Mouse (Mus musculus) adrenal gland (tissue): ENCODE results near the gene Capn7.

ENCODE experiments used
- intact Hi-C: fragments of 180-260 bp; cut with DNase I; formaldehyde crosslinking; loops from one replicate; pipeline ENCODE4 v1.15.1; 2025

The Capn7 gene

DNA sequence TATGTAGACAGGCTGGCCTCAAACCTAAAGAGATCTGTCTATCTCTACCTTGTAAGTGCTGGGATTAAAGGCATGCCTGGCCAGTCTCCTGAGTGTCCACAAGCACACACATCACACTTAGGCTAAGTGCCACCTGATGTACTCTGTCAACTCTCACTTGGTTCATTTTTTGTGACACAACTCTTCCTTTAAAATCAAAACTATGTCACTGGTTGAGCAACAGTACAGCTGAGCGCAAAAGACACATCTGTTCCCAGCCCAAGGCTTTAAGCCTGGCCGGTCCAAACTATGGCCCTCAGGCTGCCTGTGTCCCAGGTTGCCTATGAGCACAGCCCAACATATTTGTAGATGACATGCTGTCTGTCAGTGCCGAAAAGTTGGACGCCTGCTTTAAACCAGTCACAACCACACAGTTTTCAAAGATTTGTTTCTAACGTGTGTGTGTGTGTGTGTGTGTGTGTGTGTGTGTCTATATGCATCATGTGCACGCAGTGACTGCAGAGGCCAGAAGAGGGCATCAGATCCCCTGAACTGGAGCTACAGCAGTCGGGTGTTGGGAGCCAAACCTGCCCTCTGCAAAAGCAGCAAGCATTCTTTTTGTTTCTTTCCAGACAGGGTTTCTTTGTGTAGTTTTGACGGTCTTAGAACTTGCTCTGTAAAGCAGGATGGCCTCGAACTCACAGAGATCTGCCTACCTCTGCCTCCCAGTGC, 58.5 kb downstream of the Capn7 start:
- intact Hi-C loops, result no loop called here

DNA sequence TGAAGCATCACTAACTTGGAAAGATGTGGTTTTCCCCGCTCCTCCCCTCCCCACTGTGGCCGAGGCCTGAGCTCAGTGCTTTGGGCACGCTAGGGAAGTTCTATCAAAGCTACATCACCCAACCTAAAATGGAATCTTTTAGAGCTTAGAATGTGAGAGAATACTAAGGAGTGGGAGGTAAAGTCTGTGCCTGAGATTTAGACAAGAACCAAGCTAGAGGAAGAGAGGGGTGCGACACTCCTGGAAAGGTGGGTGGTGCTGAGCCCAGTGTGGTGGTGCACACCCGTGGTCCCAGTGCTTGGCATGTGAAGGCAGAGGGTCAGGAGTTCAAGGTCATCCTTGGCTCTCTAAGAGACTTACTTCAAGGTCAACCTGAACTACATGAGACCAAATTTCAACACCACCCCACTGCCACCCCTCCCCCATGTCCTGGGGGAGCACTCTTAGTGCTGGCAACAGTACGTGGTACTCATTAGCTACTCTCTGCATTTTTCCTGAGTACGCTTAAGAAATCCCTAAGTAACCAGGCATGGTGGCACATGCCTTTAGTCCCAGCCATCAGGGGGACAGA, 59.3 kb downstream of the Capn7 start:
- intact Hi-C loops, result no loop called here

DNA sequence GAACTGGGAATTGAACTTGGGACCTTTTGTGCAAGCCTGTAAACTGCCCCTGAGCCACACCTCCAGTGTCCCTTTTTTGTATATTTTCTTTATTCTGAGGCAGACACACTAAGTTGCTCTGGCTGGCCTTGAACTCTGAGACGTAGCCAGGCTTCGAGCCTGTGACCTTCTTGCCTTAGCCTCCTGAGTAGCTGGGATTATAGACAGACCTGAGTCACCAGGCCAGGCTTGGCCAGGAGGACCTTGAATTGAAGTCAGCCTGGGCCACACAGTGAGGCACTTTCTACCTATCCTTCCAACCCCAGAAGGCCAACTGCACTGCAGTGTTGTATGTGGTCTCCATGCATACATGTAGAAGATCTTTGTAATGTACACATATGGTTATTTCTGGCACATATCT, 60.0 kb downstream of the Capn7 start:
- intact Hi-C loops, result no loop called here

DNA sequence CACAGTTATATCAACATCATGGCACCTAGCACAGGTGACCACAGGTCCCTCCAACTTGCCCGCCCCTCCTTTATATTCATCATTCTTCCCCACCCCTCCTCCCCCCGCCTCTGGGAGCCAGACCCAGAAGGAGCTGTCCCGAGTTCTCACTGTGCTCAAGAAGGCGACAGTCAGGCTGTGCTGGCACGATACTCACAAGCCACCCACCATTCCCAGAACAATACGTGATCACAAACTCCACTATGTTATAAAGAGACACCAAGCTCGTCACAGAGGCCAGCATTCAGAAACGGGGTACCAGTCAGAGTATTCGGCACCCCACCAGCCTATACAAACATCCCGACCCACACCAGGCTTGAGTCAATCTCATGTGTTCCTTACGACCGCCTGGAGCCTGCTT, 60.9 kb downstream of the Capn7 start:
- intact Hi-C loops, result no loop called here

DNA sequence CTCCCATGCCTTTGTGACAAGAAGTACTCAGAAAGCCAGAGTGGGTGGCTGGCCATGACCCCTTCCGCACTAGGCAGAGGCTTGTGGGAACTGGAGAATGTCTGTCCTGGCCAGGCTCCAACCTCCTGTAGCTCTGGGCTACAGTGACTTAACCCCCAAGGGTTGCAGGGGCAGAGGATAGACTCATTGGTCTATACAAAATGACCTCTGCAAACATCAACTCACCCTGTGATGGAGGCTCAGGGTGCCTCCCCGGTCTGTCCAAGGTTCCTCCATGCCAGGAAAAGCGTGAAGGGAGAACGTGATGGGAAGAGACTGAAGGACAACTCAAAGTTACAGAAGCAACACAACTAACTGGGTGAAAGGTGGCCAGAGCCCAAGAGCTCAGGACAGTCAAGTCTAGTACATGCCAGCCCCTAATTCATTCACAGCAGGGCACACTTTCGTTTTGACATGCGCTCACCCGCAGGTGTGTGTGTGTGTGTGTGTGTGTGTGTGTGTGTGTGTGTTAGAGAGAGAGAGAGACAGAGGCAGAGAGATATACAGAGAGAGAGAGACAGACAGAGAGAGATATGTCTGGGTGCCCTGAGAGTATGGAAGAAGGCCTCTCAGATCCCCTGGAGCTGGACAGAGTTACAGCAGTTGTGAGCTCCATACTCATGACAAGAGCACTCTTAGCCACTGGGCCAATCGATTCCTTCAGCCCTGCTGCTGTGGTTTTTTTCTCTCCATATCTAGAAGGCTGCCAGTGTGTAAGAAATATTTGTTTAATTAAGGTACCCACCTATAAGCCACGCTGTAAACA, 61.6 kb downstream of the Capn7 start:
- intact Hi-C loops, result no loop called here

DNA sequence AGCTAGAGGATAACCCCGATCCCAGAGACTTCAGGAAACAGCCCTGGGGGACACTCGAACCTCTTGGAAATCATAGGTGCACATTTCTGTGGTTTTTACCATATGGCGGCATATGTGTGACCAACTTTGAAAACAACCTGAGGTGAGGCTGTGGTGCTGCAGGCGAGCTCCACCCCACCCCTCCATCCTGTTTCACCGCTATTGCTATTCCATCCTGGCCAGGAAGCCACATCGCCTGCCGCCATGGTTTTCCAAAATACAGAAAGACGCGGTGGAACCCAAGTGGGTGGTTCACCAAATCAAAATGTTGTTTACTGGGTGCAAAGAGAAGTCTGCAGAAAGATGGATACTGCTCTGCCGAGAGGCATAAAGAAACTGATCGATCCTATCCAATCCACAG, 62.4 kb downstream of the Capn7 start:
- intact Hi-C loops, result no loop called here

DNA sequence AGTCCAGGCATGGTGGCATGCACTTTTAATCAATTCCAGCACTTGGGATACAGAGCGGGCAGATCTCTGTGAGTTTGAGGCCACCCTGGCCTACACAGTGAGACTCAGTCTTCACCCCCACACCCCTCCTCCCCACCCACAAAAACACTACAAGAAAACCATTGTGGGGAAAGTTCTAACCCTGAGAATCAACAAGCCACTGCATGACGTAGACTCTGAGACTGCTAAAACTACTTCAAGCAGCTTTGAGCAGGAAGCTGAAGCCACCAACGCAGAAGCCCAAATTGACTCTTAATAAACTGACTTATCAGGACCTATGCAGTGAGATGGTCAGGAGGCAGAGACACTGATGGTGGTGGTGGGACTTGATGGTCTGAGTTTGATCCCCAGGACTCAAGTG, 62.8 kb downstream of the Capn7 start:
- intact Hi-C loops, result no loop called here

DNA sequence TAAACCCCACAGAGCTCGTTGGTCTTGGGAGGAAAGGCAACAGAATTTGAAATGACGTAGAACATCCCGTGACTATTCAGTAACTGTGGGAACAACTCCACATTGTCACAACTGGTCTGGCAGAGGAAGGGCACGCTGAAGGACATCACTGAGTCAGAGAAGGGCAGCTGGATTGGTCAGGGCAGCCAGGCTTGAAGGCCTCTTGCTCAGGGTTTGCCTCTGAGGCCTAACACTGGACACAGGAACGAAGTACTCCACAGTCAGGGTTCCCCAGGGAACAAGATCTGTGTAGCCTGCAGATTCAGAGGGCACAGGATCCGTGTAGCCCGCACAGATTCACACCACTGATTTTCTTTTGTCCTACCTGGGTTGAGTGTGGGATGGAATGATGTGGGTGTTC, 63.8 kb downstream of the Capn7 start:
- intact Hi-C loops, result no loop called here

DNA sequence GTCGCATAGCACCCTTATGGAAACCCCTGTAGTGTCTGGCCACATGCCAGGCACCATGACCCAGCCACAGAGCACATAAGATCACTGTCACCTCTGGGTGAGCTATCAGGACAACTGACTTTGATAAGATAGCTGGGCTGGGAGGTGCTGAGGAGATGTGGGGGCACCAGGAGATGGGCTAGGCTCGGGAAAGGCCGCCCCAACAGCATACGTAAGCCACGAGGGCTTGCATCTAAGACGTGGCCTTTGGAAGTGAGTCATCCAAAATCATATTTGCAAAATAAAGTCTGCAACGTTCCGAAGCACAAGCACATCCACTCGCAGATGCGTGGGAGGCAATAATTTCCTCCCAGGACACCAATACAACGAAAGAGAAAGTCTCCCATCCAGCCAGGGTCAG, 64.5 kb downstream of the Capn7 start:
- intact Hi-C loops, result no loop called here

DNA sequence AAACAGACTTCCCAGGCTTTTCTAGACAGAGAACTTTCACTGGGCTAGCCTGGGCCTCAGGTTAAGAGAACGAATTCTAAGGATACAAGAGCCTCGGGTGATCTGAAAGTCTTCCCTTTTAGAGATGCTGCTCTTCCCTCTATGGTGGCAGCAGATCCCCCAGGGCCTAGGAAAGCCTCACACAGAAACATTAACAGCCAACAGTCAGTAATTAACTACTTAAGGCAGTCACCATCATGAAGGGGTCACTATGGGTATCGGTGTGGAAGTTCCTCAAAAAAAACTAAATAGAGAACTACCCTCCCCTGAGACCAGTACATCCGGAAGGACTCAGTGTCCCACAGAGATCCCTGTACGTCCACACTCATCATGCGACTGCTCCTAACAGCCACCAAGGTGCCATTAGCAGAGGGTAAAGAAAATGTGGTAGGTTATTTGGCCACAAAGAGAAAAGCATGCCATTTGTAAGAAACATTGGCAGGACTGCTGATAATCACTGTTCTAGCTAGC, 65.5 kb downstream of the Capn7 start:
- intact Hi-C loops, result no loop called here

DNA sequence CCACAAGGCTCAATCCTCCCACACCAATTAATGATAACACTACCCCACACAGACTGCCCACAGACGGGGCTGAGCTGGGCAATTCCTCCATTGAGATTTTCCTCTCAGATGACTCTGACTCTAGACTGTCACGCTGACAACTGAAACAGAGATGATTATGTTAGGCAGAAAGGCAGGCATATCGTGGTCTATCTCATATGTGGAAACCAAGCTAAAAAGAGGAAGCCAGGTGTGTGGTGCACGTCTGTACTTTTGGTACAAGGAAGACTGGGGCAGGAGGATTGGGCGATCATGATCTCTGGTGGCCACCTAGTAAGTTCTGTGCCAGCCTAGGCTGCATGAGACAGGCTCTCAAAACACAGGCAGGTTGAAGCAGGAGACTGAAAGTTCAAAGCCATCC, 66.3 kb downstream of the Capn7 start:
- intact Hi-C loops, result no loop called here

DNA sequence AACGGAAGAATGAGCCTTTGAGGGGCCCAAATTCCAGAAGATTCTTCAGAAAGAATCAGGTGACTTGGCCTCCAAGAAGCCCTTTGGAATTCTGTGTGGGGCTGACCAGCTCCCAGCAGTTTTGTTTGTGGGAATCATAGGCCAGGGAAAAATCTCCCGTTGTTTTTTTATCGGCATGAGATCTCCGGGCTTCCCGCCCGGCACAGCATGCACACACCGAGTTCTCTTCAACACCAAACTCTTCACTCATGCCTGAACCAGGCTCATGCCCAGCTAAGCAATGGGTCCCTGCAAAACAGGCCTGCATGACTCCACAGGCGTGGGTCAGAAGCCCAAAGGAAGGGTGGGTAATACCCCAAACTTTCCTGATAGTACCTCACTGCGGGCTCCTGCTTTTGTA, 67.1 kb downstream of the Capn7 start:
- intact Hi-C loops, result no loop called here

DNA sequence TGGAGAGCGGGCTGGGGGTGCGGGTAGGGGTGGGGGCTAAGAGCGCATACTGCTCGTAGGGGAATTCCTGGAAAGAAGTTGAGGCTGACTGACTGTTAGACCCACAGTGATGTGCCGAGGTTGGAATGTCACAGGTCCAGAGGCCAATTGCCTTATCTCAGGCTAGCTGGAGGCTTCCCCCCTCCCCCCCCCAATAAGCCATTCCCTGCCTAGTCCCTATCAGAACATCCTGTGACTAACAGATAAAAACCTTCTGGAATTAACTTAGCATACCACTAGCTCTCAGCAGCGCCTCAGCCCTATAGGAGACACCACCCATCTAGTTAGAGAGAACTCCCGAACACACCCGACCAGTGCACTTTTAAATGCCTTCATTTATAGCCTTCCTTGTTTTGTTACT, 67.6 kb downstream of the Capn7 start:
- intact Hi-C loops, result no loop called here

DNA sequence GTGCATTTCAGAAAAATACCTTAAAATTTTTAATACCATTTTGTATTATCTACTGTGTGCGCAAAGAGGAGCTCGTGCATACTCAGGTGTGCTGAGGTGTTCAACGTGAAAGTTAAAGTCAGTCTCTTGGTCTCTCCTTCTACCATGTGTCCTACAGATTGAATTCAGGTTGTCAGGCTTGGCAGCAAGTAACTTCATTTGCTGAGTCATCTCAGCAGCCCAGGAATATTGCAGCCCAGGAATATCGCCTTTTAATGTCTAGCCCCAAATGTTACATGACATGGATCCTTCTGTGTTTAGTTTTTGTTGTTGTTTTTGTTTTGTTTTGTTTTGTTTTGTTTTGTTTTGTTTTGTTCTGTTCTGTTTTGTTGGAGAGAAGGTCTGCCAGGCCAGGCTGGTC, 68.2 kb downstream of the Capn7 start:
- intact Hi-C loops, result no loop called here

DNA sequence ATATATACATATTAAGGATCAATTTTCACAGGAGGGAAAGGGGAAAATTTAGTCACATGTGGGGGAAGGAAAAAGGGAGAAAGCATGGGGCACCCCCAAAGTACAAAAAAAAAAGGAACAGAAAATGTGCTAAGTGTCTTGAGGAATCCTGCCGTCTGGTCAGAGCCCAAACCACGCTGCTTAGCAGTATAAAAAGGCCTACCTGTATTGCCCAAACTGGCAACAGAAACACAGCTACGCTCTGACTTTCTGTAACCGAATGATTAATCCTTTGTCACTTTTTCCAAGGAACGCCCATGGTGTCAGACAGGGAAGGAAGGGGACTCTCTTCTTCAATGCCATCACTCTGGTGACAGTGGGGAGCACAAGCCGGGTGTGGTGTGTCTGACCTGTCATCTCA, 69.2 kb downstream of the Capn7 start:
- intact Hi-C loops, result no loop called here

DNA sequence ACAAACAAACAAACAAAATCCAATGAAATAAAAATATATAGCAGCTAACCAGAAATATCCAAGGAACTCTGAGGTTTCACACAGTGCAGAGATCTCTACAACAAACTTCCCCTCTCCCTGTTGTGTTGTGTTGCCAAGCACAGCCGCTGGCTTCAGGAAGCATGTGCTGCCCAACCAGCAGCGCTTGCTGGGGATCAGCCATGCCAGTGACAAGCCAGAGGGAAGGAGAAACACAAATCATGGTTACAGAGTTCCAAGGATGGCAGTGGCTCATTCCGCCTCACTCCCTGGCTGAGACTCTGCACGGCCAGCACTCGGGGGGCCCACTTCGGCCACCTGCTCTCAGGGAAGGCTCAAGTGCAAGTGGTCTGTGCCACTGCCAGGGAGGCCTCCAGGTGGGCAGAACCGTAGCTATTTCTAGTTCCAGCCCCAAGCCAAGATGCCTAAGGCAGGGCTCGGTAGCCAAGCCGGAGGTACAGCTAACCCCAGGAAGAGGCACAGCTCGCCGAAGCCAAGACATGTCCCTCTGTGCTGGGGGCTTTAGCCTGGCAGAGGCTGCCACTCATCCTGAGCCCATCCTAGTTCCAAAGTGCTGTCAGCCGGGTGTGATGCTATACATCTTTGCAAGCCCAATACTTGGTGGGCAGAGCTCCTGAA, 69.8 kb downstream of the Capn7 start:
- intact Hi-C loops, result no loop called here

DNA sequence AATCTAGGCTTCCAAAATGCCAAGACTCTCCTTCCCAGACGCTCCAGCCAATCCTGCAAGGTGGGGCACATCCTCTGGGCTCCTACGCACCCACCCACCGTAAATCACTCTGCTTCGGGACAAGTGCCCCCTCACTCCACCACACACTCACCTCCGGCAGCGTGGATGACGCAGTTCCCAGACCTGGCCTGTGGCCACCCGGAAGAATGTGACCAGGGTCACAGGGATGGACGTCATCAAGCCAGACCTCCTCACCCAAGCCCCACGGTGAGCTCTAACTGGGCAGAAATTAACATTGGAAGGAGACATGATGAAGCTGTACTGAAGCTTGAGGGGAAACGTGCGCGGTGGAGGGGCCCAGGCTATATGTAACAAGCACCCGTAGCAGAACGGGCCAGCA, 70.8 kb downstream of the Capn7 start:
- intact Hi-C loops, result no loop called here

DNA sequence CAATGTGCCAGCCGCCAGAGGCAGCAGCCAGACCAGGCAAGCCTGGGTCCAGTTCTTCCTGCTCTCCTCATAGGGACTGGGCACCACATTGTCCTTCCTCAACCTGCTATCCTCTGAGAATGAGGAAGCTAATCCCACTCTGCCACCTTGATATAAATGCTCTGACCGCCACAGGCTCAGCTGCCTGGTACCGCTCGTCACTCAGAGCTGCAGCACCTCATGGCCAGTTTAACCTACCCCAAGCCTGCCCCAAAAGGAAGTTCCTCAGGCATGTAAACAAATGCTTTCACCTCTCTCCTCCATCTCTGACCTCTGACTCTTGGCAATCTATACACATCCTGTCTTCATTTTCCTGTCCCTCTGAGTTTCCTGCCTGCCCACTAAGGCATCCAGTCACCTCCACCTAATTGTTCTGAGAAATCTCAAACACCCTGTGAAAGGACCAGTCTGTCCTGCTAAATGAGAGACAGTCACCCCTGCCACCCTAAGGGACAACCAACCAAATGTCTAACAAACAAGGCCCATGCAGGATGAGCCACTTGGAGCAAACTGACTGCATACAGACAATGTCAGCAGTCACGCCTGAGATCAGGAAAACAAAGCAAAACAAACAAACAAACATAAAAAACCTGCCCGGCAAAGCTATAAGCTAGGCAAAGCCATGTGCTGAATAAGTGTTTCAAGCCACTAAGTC, 71.6 kb downstream of the Capn7 start:
- intact Hi-C loops, result no loop called here

DNA sequence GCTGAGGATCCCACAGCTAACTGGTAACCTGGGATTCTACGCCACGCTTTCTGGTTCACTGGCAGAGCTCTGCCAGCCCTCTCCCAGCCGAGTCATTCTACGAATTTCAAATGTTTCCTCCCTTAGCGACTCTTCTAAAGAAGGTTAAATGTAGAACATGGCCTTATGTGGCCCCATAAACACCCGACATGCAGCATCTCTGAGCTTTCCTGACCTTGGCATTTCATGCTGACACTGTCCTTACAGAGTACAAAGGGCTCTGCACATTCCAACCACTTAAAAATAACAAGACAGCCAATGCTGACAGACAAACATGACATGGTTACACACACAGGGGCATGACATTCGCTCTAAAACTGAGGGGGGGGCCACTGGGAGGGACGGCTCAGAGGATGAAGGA, 72.2 kb downstream of the Capn7 start:
- intact Hi-C loops, result no loop called here

DNA sequence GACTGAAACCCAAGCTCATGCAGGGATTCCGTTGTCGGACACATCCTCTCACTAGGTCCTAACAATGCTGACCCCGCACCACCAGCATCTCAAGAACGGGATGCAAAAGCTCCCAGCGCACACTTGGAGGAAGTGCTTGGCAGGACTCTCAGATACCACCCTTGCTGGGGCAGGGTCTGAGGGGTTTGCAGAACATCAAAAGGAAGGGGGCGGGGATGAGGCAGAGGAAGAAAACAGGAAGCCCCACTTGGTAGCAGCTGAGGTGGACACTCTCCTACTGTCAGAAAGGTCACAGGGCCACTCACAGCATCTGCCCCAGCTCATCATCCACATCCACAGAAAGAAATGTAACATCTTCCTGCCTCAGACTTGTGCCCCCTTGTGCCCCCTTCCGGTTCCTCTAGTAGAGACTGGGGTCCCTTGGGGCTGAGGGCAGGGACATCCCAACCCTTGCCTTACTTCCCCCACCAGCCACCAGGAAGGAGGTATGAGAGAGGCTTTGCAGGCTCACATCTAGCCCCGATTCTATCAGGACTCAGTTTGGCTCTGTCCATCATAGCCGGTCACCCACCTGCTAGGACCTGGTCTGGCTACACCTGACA, 73.8 kb downstream of the Capn7 start:
- intact Hi-C loops, result no loop called here

DNA sequence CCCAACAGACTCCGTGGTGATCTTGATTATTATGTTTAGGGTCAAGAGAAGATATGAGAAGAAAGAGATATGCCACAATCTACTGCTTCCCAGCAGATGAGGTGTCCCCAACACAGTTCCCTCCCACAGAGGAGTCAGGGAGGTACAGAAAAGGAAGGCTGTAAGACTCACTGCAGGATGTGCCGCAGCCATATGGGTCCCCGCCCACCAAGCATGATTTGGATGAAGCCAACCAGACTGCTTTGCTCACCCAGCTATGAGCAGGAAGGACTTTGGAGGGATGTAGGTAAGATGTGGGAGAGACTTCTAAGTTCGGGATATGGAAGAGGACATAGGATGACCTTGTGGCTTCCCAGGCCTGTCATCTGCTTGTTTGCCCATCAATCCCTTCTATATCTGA, 74.3 kb downstream of the Capn7 start:
- intact Hi-C loops, result no loop called here
